ENCODE assay signal across 9 mouse cellular contexts in genomic region chr2:104849991-104850359, GRCm38 (mm10). TPM values are rescaled to one million over a fixed set of nuclear protein-coding genes. Genes with fewer than 3 reads are reported as not detected.
A peak's percentile ranks its signal among the peaks of the same experiment; 100 is the strongest.
DNase-seq lines count a peak whose midpoint lies in the region; ATAC-seq and TF ChIP-seq lines count a peak whose summit lies in the region.
"Had no signal": no experiment of that assay in that cellular context is flagged by ENCODE, and none has a peak within 500 bp of the region (broad histone marks: within the 10 kb centered on the region; RNA-seq: fewer than 3 reads in every experiment).

No protein-coding gene starts in this region.

- TF ChIP-seq CTCF in left cerebral cortex, adult 2 months (IDR thresholded peaks at IDR 0.05) = no peak

- intact Hi-C loops in left cerebral cortex, adult 2 months (cut with DNase I) = no loop called here
- intact Hi-C loops in left cerebral cortex, postnatal 36 days (cut with DNase I) = no loop called here

- H3K4me2 ChIP-seq in embryonic facial prominence, embryonic 11.5 days (ENCODE audit: low read depth, low read length) = peak overlapping the region; percentile 95
- H3K4me2 ChIP-seq in intestine, embryonic 16.5 days (ENCODE audit: low read depth, low read length) = peak overlapping the region; percentile 97
- H3K4me2 ChIP-seq in neural tube, embryonic 13.5 days = peak overlapping the region; percentile 98

- no peaks in the 10 kb centered on the region for H3K27me3 ChIP-seq in embryonic facial prominence, embryonic 11.5 days (ENCODE audit: control insufficient read depth, insufficient read depth, low read length)
- H3K27me3 ChIP-seq in intestine, embryonic 16.5 days (replicated peaks; ENCODE audit: control insufficient read depth, insufficient read depth, low read length) = no peaks in the 10 kb centered on the region
- H3K27me3 ChIP-seq in neural tube, embryonic 13.5 days = peaks cover 38% of the 10 kb centered on the region

- H3K4me1 ChIP-seq in embryonic facial prominence, embryonic 11.5 days (ENCODE audit: control insufficient read depth, insufficient read depth, low read length) = no peaks in the 10 kb centered on the region; the same call in 1 of the 2 replicates
- H3K4me1 ChIP-seq in intestine, embryonic 16.5 days (ENCODE audit: control insufficient read depth, insufficient read depth, low read length) = 0 out of 2 replicates have a peak, but pooled peaks cover 2% of the 10 kb centered on the region
- peaks cover 10% of the 10 kb centered on the region; the same call in 1 of the 2 replicates for H3K4me1 ChIP-seq in neural tube, embryonic 13.5 days (replicated peaks)

- whole genome bisulfite sequencing in embryonic facial prominence, embryonic 11.5 days = 74% methylated on average over 3 of the region's 3 CpGs
- 52% methylated on average over 3 of the region's 3 CpGs for WGBS in intestine, embryonic 16.5 days
- WGBS in neural tube, embryonic 13.5 days = 78% methylated on average over 3 of the region's 3 CpGs

- H3K36me3 ChIP-seq in embryonic facial prominence, embryonic 11.5 days (replicated peaks; ENCODE audit: control insufficient read depth, insufficient read depth, low read depth, low read length) = no peaks in the 10 kb centered on the region
- H3K36me3 ChIP-seq in intestine, embryonic 16.5 days (ENCODE audit: control insufficient read depth, insufficient read depth, low read length) = no peaks in the 10 kb centered on the region
- H3K36me3 ChIP-seq in neural tube, embryonic 13.5 days = no peaks in the 10 kb centered on the region

- no peak overlapping the region for H3K9ac ChIP-seq in embryonic facial prominence, embryonic 11.5 days (replicated peaks; ENCODE audit: low read length)
- peak overlapping the region; percentile 65 for H3K9ac ChIP-seq in intestine, embryonic 16.5 days (ENCODE audit: low read depth, low read length)
- H3K9ac ChIP-seq in neural tube, embryonic 13.5 days = peak overlapping the region; percentile 70; the same call in 1 of the 2 replicates

- no peaks in the 10 kb centered on the region for H3K9me3 ChIP-seq in embryonic facial prominence, embryonic 11.5 days (replicated peaks; ENCODE audit: control insufficient read depth, low read length)
- H3K9me3 ChIP-seq in intestine, embryonic 16.5 days (ENCODE audit: control insufficient read depth, low read length) = no peaks in the 10 kb centered on the region
- H3K9me3 ChIP-seq in neural tube, embryonic 13.5 days = no peaks in the 10 kb centered on the region

- no peak for DNase-seq in left cerebral cortex, adult 2 months (ENCODE audit: extremely low spot score in 1 of 2, low spot score in 2 of 2)
- DNase-seq in left cerebral cortex, postnatal 36 days (ENCODE audit: low spot score in 2 of 2) = no peak
- DNase-seq in embryonic facial prominence, embryonic 11.5 days (ENCODE audit: low spot score) = no peak
- no peak for DNase-seq in natural killer cell, adult 2 months (ENCODE audit: low spot score in 2 of 2)
- DNase-seq in gastrocnemius, adult 8-10 months (ENCODE audit: low spot score in 2 of 2) = no peak
- no peak for DNase-seq in ovary, postnatal 14 days (ENCODE audit: low spot score)

- H3K4me3 ChIP-seq in left cerebral cortex, adult 2 months = peak overlapping the region; percentile 65
- peak overlapping the region; percentile 49 for H3K4me3 ChIP-seq in embryonic facial prominence, embryonic 11.5 days (ENCODE audit: low read depth, low read length)
- H3K4me3 ChIP-seq in intestine, embryonic 16.5 days (ENCODE audit: low read length) = peak overlapping the region; percentile 61
- peak overlapping the region; percentile 50 for H3K4me3 ChIP-seq in neural tube, embryonic 13.5 days

- no peak overlapping the region for H3K27ac ChIP-seq in left cerebral cortex, adult 2 months
- no peak overlapping the region for H3K27ac ChIP-seq in embryonic facial prominence, embryonic 11.5 days (replicated peaks; ENCODE audit: low read depth, low read length)
- H3K27ac ChIP-seq in intestine, embryonic 16.5 days (ENCODE audit: low read length) = no peak overlapping the region
- H3K27ac ChIP-seq in neural tube, embryonic 13.5 days (replicated peaks) = no peak overlapping the region

- no peak for ATAC-seq in embryonic facial prominence, embryonic 11.5 days (replicated peaks; ENCODE audit: insufficient number of reproducible peaks, low FRiP score, low TSS enrichment, low read depth)
- ATAC-seq in intestine, embryonic 16.5 days = no peak; the same call in 1 of the 2 replicates
- no peak for ATAC-seq in neural tube, embryonic 13.5 days (ENCODE audit: low read depth)

RNA-seq across cellular contexts. Expression of gene Prrg4, which starts 0.3 kb away (rescaled TPM):
- under 1 TPM; 0.49 to 0.63 TPM for total RNA-seq in left cerebral cortex, adult 2 months (2021)
- under 1 TPM; 0.25 to 0.57 TPM for total RNA-seq in left cerebral cortex, postnatal 36 days (2021)
- polyA plus RNA-seq in embryonic facial prominence, embryonic 11.5 days (2014; fragmentation: Nextera tagmentation; extraction: Ambion mirVana) = 1.5 TPM in 2 replicates
- 1.8 and 2.2 TPM in 2 replicates for polyA plus RNA-seq in intestine, embryonic 16.5 days (2015; fragmentation: Nextera tagmentation; extraction: Ambion mirVana)
- polyA plus RNA-seq in neural tube, embryonic 13.5 days (2015; fragmentation: Nextera tagmentation; extraction: Ambion mirVana) = 0.36 and 0.45 TPM in 2 replicates
- total RNA-seq in gastrocnemius, adult 8-10 months (2022) = under 1 TPM; 0.27 to 0.38 (median 0.32) TPM

RNA-seq across cellular contexts. Expression of gene Ccdc73, which starts 17.6 kb away (rescaled TPM):
- 1 to 10 TPM in 1 of 2 experiments, not detected in 1; 2.4 TPM for total RNA-seq in left cerebral cortex, adult 2 months (2021)
- 1 to 10 TPM in 1 of 2 experiments, not detected in 1; 2.8 TPM for total RNA-seq in left cerebral cortex, postnatal 36 days (2021)
- polyA plus RNA-seq in embryonic facial prominence, embryonic 11.5 days (2014; fragmentation: Nextera tagmentation; extraction: Ambion mirVana) = 6.7 and 7.4 TPM in 2 replicates
- polyA plus RNA-seq in intestine, embryonic 16.5 days (2015; fragmentation: Nextera tagmentation; extraction: Ambion mirVana) = 4.4 and 6.0 TPM in 2 replicates
- polyA plus RNA-seq in neural tube, embryonic 13.5 days (2015; fragmentation: Nextera tagmentation; extraction: Ambion mirVana) = 3.6 and 7.8 TPM in 2 replicates
- total RNA-seq in gastrocnemius, adult 8-10 months (2022) = 1 to 10 TPM; 2.0 to 4.5 (median 4.2) TPM
- polyA plus RNA-seq: large intestine, adult 2 months had no signal

RNA-seq across cellular contexts. Expression of gene Qser1, which starts 33.4 kb away (rescaled TPM):
- total RNA-seq in left cerebral cortex, adult 2 months (2021) = 10 to 100 TPM; 10.2 to 10.8 TPM
- total RNA-seq in left cerebral cortex, postnatal 36 days (2021) = 10 to 100 TPM in 1 of 2 experiments, 1 to 10 TPM in 1; 8.6 to 10.5 TPM
- 17.1 and 18.8 TPM in 2 replicates for polyA plus RNA-seq in embryonic facial prominence, embryonic 11.5 days (2014; fragmentation: Nextera tagmentation; extraction: Ambion mirVana)
- 4.5 and 4.9 TPM in 2 replicates for polyA plus RNA-seq in intestine, embryonic 16.5 days (2015; fragmentation: Nextera tagmentation; extraction: Ambion mirVana)
- 7.1 and 7.6 TPM in 2 replicates for polyA plus RNA-seq in neural tube, embryonic 13.5 days (2015; fragmentation: Nextera tagmentation; extraction: Ambion mirVana)
- total RNA-seq in gastrocnemius, adult 8-10 months (2022) = 10 to 100 TPM; 62.5 to 83.1 (median 69.3) TPM

Comparison
In these comparisons a context has a peak if more than half of its experiments do, and no peak if none do; other contexts are left out.
1. RNA of gene Qser1, which starts 33.4 kb away (total RNA-seq): 62.5 to 83.1 TPM in gastrocnemius, adult 8-10 months; 10.2 to 10.8 TPM in left cerebral cortex, adult 2 months and 8.6 to 10.5 TPM in left cerebral cortex, postnatal 36 days; every median in the first group is over 4 times any median in the second.
2. Peak in every context shown above with its lines, with median percentiles within 50 percentile points of each other: H3K4me3 ChIP-seq and H3K4me2 ChIP-seq.